ENCODE assay signal across 1 mouse cellular context in the genomic region with DNA sequence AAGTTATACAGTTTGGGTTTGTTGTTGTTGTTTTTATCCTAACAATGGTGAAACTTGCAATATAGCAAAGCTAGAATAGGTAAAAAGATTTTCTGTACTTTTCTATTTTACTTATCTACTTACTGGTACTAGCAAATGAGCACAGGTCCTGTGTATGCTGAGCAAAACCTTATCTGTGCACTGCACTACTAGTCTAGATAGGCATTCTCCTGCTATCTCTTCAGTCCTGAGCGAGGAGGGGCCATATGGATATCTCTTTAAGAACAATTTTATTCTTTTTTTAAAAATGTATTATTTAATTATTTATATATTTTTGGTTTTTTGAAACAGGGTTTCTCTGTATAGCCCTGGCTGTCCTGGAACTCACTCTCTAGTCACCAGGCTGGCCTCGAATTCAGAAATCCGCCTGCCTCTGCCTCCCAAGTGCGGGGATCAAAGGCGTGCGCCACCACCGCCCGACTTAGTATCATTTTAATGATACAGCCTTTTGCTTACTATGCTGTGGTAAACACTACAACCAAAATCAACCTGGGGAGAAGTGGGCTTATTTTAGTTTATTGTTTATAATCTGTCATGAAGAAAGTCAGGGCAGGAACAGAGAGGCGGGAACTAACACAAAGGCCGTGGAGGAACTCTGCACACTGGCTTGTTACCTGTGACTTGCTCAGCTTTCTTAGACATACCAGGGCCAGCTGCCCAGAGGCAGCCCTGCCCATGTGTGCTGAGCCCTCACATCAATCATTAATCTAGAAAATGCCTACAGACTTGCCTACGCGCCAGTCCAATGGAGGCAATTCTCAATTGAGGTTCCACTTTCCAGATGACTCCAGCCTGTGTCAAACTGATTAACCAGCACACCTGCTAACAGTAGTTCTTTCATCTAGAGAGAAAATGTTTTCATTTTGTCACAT.
TF ChIP-seq lines count a peak whose summit lies in the region.

No protein-coding gene starts in this region.

TF ChIP-seq in MEL, 35 proteins besides CTCF, POLR2A, EP300 and RAD21 (continued from another document):
- no peak for TF ChIP-seq POLR2AphosphoS2 (IDR thresholded peaks at IDR 0.05; ENCODE audit: low read length)
- TF ChIP-seq MEF2A (IDR thresholded peaks at IDR 0.05; ENCODE audit: extremely low read depth, insufficient replicate concordance, low read depth, low read length, poor library complexity, severe bottlenecking), result no peak
- TF ChIP-seq SIN3A (IDR thresholded peaks at IDR 0.05; ENCODE audit: low read length), result peak; percentile 80
- no peak for TF ChIP-seq NELFE (IDR thresholded peaks at IDR 0.05; ENCODE audit: low read depth, low read length)
- no peak for TF ChIP-seq USF1 (IDR thresholded peaks at IDR 0.05; ENCODE audit: low read depth, low read length)
